Mouse (Mus musculus): ENCODE data around the gene Akap12. TPM values are rescaled to one million over a fixed set of nuclear protein-coding genes. Genes with fewer than 3 reads are reported as not detected.

Akap12 gene
- 87.7 and 111 TPM in 2 replicates for polyA plus RNA-seq (2015; fragmentation: Nextera tagmentation; extraction: Ambion mirVana)

GRCm38 (mm10) chr10:4266041-4266930 lies at the start of gene Akap12:
Gene Akap12, plus strand, starts transcription at chr10:4266380.

GRCm38 (mm10) chr10:4387701-4388383 lies 121.7 kb downstream of the Akap12 start, which contains the start of gene Zbtb2:
Gene Zbtb2, minus strand, starts transcription at chr10:4388108.

Other genes with a start within 250 kb of the Akap12 start
- 5.8 and 6.6 TPM in 2 replicates for gene Zbtb2, start 121.7 kb downstream of the Akap12 start, polyA plus RNA-seq (2015; fragmentation: Nextera tagmentation; extraction: Ambion mirVana)
- gene Rmnd1, start 166.0 kb downstream of the Akap12 start, polyA plus RNA-seq (2015; fragmentation: Nextera tagmentation; extraction: Ambion mirVana) = 18.8 and 22.2 TPM in 2 replicates
- 7.6 and 8.8 TPM in 2 replicates for gene Armt1, start 166.1 kb downstream of the Akap12 start, polyA plus RNA-seq (2015; fragmentation: Nextera tagmentation; extraction: Ambion mirVana)
- gene Ccdc170, start 216.1 kb downstream of the Akap12 start, polyA plus RNA-seq (2015; fragmentation: Nextera tagmentation; extraction: Ambion mirVana) = not detected in 2 replicates

Data from urinary bladder, postnatal 0 days (tissue).